Mouse (Mus musculus) 3134 (cell line): ENCODE measurements around the gene Capns2.
"Not testable (repeated sequence)": the region's sequence is repeated elsewhere in the genome, so short reads cannot be mapped to it uniquely, and the experiment has no call there.

Experiments
- DNase-seq: peaks from one replicate; pipeline ENCODE4 v3.0.0-alpha.2; 2011; ENCODE audit warnings: low spot score; ENCODE audit not compliant: insufficient read length; ENCODE audit errors: extremely low read depth

Gene Capns2

DNA sequence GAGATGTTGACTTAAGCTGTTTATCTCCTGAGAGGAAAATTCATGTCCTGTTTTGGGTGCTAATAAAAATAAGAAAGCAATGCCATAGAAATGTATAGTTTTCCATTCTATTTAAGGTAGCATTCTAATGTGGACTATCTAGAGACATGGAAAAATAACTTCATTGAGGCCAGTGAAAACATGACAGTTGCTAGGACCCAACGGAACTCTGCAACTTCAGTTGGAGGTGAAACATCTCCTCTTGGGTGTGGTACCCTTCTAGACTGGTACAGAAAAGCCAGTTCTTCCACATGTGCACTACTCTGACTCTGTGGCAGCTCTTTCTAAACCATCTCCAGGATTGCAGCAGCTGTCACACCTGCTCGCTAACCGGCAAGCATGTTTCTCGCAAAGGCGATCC is at the start of gene Capns2:
Capns2 (plus strand) TSS at position 301 of the 400 bp plus-strand sequence.
- no peak for DNase-seq

DNA sequence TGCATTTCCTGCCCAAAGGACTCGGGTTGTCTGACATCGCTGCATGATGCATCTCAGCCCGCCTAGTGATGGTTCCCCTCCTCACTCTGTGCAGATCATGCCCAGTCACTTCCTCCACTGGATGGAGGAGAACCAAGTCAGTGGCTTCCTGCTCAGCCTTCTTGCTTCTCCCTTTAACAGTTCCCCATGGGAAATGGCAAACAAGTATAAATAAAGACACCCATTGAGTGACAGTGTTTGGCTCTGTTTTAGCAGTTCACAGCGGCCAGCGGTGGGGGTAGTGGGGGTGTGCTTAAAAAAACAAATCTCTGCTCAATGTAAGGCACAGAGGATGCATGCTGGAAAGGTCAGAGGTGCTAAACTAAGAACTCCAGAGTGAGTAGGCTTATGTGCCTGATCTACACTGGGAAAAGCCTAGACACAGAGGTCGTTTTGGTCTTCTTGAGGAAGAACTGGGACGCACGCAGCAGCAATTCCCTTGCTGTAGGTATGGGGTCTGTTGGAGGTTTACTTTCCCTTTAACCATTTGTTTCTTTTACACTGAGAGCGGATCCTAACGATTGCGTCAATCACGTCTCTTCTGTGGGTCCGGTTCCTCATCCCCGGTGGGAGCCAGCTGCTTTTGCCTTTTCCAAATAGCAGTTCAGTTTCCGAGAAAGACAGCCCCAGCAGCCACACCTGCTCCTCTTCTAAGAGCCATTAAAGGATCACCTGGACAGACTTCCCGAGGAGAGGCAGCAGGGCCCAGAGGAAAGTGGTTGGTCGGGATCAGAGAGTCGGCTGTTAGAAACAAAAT is 47.8 kb upstream of the Capns2 start:
- no peak for DNase-seq

DNA sequence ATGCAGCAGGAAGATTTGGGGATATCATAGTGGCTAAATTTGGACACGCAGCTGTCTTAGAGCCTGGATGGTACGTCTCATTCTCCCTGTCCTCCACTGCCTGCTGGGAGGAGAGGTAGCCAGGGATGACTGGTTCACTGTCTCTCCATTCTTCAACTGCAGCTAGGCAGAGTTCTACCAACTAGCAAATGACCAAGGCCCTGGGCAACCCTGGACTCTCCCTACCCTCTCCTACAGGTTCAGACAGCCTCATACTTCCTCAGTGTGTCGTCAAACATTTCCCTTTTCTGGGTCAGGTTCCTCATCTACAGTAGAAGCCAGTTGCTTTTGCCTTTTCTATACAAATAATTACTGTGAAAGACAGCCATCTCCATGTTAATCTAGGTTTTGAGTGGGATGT is 46.5 kb upstream of the Capns2 start:
- DNase-seq = no peak

DNA sequence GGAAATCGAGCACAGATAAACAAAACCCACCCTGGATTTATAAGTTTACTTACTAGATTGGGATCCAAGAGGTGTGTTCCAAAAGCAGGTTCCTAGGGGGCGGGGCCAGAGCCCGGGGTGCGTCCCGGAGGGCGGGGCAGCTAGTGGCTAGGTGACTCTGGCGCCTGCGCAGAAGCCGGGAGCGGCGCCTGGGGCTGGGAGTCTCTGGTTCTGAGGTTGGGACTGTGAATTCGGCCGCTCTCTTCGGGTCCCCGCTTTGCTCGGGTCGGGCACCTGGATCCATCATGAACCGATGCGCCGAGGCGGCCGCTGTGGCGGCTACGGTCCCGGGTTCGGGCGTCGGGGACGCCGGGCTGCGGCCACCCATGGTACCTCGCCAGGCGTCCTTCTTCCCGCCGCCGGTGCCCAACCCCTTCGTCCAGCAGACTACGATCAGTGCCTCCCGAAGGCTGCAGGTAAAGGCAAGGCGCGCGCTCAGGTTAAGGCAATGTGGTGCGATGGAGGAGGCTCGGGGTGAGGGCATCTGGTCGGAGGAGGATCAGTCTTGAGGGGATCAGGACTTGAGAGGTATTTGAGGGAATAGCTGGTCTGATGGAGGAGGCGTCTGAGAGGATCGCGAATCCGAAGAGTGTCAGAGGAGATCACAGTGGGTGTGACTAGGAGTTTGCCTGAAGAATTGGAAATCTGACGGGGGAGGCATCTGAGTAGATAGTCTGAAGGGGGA is 45.9 kb upstream of the Capns2 start, which contains the start of gene Lpcat2:
Lpcat2 (plus strand) TSS at position 169 of the 724 bp plus-strand sequence.
- DNase-seq = no peak

DNA sequence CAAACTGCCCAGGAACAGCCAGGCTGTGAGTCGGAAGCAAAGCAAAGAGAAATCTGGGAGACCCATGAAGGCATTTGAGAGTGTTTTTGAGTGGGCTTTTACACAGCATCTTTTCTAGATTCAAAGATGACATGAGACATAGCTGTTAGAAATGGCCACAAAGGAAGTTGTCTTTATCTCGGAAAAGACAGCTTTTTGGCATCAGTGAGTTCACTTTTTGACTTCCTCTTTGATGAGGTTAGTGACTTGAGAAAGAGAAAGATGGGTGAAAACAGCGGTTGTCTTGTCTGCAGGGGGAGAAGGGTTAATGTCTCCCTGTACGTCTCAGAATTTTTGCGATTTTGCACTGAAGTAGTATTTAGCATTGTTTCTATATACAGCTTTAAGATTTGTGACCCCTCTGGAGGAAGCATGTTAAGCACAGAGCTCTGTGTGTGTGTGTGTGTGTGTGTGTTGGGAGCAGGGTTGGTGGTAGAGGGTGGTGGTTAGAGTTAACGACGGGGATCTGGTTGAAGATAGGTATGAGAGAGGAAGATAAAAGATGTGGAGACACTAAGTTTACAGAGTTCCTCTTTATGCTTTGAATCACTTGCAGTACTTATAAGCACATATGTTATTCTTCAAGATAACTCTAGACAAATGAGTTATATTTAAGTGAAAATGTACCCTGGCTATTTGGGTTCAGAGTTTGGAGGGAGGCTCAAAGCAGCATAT is 44.8 kb upstream of the Capns2 start:
- DNase-seq = no peak

DNA sequence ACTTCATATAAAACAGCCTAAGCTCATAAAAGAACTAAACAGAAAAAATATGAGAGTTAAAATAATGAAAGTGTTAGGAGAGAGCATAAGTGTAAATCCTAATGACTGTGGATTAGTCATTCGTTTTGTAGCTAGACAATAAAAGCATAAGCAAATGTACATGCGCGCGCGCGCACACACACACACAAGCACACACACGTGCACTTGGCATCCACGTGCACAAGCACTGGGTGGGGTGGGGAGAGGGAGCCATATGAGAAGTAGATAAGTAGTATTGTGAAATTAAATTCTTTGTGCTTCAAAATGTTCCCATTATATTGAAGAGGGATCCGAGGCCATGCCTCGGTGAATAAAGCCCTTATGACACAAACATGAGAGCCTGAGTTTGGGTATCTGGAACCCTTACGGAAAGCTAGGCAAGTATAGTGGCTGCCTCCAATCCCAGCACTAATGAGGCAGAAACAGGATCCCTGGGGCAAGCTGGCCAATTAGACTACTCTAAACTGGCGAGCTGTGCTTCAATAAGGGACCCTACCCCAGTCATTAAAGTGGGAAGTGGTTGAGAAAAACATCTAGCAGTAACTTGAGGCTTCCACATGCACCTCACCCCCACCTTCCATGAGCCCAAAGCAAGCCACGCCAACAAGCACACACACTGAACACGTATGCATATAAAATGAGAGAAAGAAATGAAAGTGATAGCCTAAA is 42.6 kb upstream of the Capns2 start:
- no peak for DNase-seq

DNA sequence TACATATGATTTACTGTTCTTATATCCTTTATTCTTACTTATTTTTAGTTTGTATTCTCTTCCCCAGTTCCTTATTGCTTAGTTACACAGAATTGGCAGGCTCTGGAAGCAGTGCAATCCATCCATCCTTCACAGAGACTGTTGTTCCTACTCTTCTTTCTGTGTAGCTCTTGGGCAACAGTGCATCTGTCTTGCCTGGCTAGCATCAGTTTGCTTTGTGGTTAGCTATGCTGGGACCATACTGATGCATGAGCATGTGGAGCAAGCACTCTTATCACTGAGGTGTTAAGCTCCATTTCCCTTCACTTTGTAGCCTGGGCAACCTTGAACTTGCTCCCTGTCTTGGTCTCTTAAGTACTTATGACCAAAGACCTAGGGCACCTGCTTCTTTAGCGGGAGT is 39.2 kb upstream of the Capns2 start:
- DNase-seq = no peak

DNA sequence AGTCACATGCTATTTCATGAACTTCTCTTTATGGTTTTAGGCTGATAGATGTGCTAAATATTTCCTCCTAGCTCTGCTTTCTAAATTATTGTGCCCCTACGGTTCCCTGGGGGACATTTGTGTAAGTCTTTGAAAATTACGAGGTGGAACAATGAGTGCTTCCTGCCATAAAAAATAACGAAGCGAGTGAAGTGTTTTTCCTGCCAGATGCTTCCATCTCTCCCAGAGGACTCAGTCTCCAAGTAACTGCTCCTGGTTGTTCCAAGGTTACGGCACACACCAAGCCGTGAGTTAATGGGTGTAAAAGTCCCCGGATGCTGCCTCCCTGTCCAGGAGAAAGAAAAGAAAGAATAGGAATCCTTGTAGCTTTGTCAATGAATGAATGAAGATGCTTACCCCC is 30.9 kb upstream of the Capns2 start:
- DNase-seq = no peak

DNA sequence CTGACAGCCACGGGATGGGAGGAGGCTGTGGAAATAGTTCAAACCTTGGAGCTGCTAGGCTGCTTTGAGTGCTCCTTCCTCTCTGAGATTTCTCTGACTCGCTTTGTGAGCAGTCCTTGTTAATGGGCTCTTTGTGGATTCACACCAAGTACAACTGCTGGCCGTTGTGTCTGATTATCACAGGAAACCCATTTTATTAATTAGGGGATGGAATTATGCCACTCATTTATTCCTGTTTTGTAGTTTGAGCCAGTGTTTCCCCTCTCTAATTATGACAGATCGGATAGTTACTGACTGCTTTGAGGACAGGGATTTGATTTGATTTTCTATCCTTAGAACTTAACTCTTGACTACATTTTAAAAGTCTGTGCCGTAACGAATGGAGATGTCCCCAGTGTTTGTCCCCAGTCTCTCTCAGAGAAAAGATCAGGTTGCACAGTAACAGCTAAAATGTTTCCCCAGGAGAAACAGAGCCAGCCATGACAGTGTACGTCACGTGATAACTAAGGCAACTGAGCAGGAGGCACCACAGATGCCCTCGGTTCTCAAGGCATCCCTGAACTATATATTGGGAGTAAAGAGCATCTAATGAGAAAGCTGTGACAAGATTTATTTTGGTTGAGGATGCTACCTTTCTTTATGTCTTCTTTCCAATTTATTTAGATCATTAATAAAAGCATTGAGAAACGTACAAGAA is 29.0 kb upstream of the Capns2 start:
- no peak for DNase-seq

DNA sequence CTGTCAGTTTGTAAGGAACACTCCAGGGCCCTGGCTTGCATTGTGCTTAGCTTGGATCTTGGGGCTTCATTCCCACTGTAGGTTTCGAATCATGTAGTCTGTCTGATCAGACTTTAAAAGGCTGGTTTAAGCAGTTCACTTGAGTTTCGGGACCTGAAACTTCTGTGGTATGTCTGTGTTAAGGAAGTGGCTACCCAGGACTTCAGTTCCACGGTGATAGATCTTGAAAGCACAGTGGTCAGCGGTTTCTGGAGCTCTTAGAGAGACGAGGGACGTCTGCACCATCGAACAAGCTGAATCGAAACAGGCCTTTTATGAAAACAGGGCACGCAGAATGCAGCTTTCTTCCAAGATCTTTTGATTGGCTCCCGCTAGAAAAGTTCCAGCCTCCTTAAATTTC is 25.4 kb upstream of the Capns2 start:
- no peak for DNase-seq

DNA sequence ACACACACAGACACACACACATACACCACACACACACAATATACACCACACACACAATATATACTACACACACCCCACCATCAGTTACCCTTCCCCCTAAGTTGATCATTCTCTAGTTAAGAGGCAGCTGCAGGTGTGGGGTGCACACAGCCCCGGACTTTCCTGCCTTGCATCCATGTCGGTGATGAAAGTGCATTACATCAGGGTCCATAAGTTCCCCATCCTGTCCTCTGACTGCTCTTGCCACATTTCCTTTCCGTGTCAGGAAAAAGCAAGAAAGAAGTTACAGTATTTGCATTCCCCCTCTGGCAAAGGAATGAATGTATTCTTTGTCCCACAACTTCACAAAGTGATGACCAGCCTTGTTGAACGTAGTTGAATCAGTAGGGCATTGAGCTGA is 20.0 kb upstream of the Capns2 start:
- no peak for DNase-seq

DNA sequence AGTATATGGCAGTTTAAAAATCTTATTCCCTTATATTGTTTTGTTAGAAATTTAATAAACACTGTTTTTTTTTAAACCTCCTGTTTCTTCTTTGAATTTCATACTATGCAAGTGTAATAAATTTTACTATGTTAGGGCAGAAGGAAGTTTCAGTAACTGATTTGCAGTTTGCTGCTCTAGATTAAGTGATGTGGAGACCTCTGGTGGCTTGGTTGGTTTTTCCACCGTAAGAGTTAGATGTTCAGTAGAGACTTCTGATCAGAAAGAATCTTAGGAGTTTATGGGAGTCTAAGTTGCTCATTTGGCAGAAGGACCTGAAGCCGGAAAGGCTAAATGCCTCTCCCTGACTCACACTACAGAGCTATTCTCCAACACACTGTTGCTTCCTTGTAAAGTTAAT is 17.4 kb upstream of the Capns2 start:
- DNase-seq = no peak

DNA sequence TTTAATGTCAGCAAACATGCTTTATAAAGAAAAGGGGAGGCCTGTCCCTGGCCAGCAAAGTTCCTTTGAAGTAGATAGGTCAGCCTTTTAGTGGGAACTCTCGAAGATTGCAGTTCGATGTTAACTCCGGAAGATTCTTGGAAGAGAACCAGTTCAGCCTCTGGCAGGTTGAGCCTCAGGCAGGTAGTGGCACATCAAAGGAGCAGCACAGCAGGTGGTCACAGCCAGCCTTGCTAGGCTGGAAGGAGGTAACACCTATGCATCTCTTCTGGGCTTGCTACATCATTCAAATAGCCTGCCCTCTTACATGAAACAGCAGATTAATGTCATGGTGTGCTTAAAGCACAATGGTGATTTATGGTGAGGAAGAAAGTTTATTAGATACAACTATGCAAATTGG is 9.0 kb upstream of the Capns2 start:
- DNase-seq = not testable (repeated sequence)

DNA sequence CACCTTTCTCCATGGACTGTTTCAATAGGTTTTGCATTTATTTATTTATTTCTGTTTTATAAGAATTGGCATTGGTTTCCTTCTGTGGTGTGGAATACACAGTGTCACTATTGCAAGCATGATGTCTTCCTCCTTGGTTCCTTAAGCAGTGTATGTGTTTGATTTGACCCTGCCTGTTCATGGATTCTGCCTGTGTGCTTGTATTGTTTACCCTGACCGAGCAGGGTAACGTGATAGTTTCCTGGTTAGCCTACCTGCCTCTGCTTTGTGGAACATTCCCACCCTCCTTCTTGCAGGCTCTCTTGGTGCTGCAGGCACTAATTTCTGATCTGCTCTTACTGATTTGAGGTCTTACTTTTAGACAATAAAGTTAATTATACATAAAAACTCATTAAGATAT is 7.3 kb upstream of the Capns2 start:
- no peak for DNase-seq

DNA sequence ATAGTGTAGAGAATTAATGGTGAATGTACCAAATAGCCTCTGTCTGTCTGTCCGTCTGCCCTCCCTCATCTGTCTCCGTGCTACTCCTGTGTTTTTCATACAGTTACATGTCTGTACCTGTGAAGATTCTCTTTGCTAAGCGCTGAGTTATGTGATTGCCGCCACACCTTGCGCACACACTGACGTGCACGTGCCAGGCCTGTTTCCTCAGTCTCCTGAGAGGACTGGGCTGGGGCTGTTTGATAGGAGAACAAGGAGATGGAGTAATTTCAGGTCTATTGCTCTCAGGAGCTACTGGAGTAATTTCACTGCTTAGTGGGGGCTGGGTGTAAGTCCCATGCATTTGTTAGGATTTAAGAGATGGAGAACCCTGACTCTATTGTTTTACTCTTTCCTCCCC is 6.2 kb upstream of the Capns2 start:
- DNase-seq = no peak

DNA sequence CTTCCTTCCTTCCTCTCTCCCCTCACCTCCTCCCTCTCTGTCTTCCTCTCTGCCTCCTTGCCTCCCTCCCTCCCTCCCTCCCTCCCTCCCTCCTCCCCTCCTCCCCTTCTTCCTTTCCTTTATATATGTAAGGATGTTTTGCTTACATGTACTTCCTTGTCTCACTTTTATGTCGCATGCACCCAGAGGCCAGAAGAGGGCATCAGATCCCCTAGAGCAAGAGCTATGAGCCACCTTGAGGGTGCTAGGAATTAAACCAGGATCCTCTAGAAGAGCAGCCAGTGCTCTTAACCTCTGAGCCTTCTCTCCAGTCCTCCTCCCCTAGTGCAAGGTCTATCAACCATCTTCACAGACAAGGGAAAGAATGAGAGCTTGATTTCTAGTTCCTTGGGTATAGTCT is 5.2 kb upstream of the Capns2 start:
- peak; percentile 23 for DNase-seq

DNA sequence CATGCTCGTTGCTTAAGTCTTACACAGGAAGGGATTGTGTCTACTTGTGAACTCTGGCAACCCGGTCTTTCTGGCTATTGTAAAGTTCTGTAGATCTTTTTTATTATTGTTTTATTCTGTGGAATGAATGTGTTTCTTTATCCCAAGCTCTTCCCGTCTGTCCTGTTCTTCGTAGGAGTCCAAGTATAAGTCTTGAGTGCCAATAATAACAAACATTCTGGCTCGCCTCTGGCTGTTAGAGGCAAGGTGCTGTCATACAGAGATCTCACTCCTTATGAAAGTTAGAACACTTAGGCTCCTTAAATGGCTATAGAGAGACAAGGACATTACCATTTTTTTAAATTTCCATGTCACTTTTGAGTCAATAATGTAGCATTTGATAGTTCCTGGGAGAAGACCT is 4.6 kb upstream of the Capns2 start:
- DNase-seq = peak; percentile 27

DNA sequence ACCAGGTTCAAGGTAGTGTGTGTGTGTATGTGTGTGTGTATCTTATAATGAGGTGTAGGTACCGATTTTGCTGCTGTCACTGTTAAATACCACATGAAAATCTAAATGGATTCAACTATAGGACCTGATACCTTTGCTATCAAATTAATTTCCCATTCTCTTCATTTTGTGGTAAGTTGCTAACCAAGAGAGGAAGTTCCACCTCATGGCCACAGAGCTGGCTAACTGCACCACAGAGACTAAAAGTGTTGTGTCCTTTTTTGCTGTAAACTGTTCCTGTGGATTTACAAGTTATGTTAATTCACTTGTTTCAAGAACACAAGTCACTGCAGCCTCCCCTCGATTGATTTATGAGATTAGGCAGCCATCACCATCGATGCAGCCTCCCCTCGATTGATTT is 3.4 kb upstream of the Capns2 start:
- DNase-seq = no peak

DNA sequence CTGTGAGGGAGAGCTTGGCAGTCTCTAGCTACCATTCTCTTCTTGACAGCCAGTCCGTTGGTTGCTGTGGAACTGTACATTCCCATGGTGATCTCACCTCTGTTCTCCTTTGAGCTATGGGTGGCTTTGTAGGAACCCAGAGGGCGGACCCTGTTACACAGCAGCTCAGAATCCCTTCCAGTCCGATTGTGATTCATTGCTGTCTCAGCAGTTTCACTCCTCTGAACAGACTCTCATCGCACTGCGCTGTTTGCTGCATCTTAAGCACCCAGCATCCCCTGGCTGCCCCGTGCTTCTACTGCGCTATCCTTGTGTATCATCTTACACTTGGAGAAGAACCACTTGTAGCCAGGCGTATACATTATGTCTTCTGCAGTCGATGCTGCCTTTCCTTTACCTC is 1.6 kb upstream of the Capns2 start:
- DNase-seq = no peak

DNA sequence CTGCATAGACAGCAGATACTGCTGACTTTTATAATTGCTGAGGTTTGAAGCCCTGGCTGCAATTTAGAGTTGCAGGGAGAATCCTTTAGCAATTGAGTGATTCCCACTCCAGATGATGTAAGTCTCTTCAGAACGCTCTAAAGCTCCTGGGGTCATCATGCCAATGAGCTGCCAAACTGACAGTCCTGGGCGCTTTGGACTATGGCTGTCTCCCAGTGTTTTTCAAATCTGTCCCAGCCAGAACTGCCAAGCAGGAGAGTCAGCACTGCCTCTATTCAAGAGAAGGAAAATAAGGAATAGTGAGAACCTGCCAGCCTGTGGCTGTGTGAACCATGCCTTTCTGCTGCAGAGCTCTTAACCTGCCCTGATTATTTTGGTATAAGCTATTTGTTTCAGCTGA is 1.8 kb downstream of the Capns2 start:
- no peak for DNase-seq
